Mouse (Mus musculus) left cerebral cortex, adult 9 months (tissue): ENCODE data around the gene Qrsl1.
"Not testable (repeated sequence)": the region's sequence is repeated elsewhere in the genome, so short reads cannot be mapped to it uniquely, and the experiment has no call there.

ENCODE experiments used
- DNase-seq, 2 experiments: peaks; one replicate each; pipeline ENCODE4 v3.0.0; 2022; ENCODE audit warnings: low spot score in 2 of 2

Gene Qrsl1

GRCm38 (mm10) chr10:43901578-43902194 lies at the start of gene Qrsl1, which contains the start of gene Rtn4ip1:
TSS of gene Qrsl1 (minus strand) at chr10:43901745.
TSS of gene Rtn4ip1 (plus strand) at chr10:43901807.
- peak; percentile 80 to 96 for DNase-seq

GRCm38 (mm10) chr10:43945435-43945834 lies 43.9 kb upstream of the Qrsl1 start:
- DNase-seq: no peak

GRCm38 (mm10) chr10:43943736-43944135 lies 42.2 kb upstream of the Qrsl1 start:
- no peak for DNase-seq

GRCm38 (mm10) chr10:43939136-43939662 lies 37.7 kb upstream of the Qrsl1 start:
- DNase-seq: no peak

GRCm38 (mm10) chr10:43928596-43928995 lies 27.1 kb upstream of the Qrsl1 start:
- DNase-seq: no peak

GRCm38 (mm10) chr10:43927736-43928135 lies 26.2 kb upstream of the Qrsl1 start:
- no peak for DNase-seq

- not testable (repeated sequence) for DNase-seq
Observed at GRCm38 (mm10) chr10:43925776-43926175, 24.2 kb upstream of the Qrsl1 start.

GRCm38 (mm10) chr10:43923096-43923495 lies 21.6 kb upstream of the Qrsl1 start:
- DNase-seq: no peak

- DNase-seq: peak in 1 of 2 experiments; percentile 81
Observed at GRCm38 (mm10) chr10:43918696-43919608, 17.4 kb upstream of the Qrsl1 start.

GRCm38 (mm10) chr10:43916737-43917136 lies 15.2 kb upstream of the Qrsl1 start:
- no peak for DNase-seq

GRCm38 (mm10) chr10:43916181-43916580 lies 14.6 kb upstream of the Qrsl1 start:
- DNase-seq: no peak

GRCm38 (mm10) chr10:43912236-43912635 lies 10.7 kb upstream of the Qrsl1 start:
- no peak for DNase-seq

- no peak for DNase-seq
Observed at GRCm38 (mm10) chr10:43910873-43911142, 9.3 kb upstream of the Qrsl1 start.

GRCm38 (mm10) chr10:43910032-43910872 lies 8.7 kb upstream of the Qrsl1 start:
- no peak for DNase-seq

GRCm38 (mm10) chr10:43904569-43904968 lies 3.0 kb upstream of the Qrsl1 start:
- no peak for DNase-seq

- DNase-seq: no peak
Observed at GRCm38 (mm10) chr10:43900883-43901570, 518 bp downstream of the Qrsl1 start.

- no peak for DNase-seq
Observed at GRCm38 (mm10) chr10:43898276-43898675, 3.3 kb downstream of the Qrsl1 start.

- no peak for DNase-seq
Observed at GRCm38 (mm10) chr10:43896065-43896464, 5.5 kb downstream of the Qrsl1 start.

GRCm38 (mm10) chr10:43892971-43893370 lies 8.6 kb downstream of the Qrsl1 start:
- no peak for DNase-seq

GRCm38 (mm10) chr10:43888976-43889375 lies 12.6 kb downstream of the Qrsl1 start:
- DNase-seq: no peak

GRCm38 (mm10) chr10:43887676-43888075 lies 13.9 kb downstream of the Qrsl1 start:
- DNase-seq: no peak
